Mouse (Mus musculus) left cerebral cortex, postnatal 36 days (tissue): ENCODE data around the gene Slc4a5. TPM values are rescaled to one million over a fixed set of nuclear protein-coding genes. Genes with fewer than 3 reads are reported as not detected.

Experiments
- DNase-seq, 2 experiments: peaks; one replicate each; pipeline ENCODE4 v3.0.0; 2021 to 2022; ENCODE audit warnings: low spot score in 2 of 2, mixed read lengths in 1 of 2
- intact Hi-C: fragments of 180-260 bp; cut with DNase I; formaldehyde crosslinking; loops from one replicate; pipeline ENCODE4 v1.15.1; 2025
- total RNA-seq, 2 experiments: library from RNA; stranded (reverse); gene quantifications; 2 replicates each; pipeline ENCODE4 v1.2.3; 2021

The Slc4a5 gene
- total RNA-seq, 2 experiments from 2014 or later = 0.25 to 0.69 TPM

- peak; percentile 66 to 71 for DNase-seq
- intact Hi-C loops = loop anchor here (2.0 kb wide), 1 partner anchor 50 kb away; no protein-coding TSS in a partner anchor
These were observed 4.5 kb upstream of the Slc4a5 start for GRCm38 (mm10) chr6:83215002-83215666.

- DNase-seq = no peak
- intact Hi-C loops = no loop called here
These were observed 11.9 kb downstream of the Slc4a5 start for GRCm38 (mm10) chr6:83231486-83231885.

- DNase-seq = no peak
- intact Hi-C loops = no loop called here
These were observed 13.7 kb downstream of the Slc4a5 start for GRCm38 (mm10) chr6:83233306-83233705.

- intact Hi-C loops = no loop called here
- no peak for DNase-seq
These were observed 14.7 kb downstream of the Slc4a5 start for GRCm38 (mm10) chr6:83234280-83234741.

DNA sequence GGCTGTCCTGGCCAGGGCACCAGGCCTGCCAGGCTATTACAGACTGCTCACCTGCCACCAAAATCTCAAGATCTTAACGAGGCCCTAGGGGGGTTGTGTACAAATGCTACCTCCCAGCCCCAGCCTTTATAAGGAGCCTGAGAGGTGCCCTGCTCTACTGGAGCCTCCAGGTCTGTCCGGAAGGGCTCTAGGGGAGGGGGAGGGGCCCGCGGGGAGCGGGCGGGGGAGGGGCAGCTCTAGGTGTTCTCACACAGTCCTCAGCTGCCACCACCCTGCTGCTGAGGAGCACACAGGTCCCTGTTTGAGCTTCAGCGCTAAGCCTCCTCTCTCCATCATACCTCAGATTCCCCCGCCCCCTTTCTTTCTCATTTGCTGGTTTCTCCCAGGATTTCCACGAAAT is 17.5 kb downstream of the Slc4a5 start:
- intact Hi-C loops = no loop called here
- DNase-seq = no peak

- DNase-seq = no peak
- intact Hi-C loops = no loop called here
These were observed 24.9 kb downstream of the Slc4a5 start for GRCm38 (mm10) chr6:83244422-83245061.

GRCm38 (mm10) chr6:83245134-83245533 is 25.5 kb downstream of the Slc4a5 start:
- DNase-seq = peak; percentile 34 to 36
- intact Hi-C loops = no loop called here

GRCm38 (mm10) chr6:83245997-83246396 is 26.4 kb downstream of the Slc4a5 start:
- intact Hi-C loops = no loop called here

GRCm38 (mm10) chr6:83246750-83247149 is 27.1 kb downstream of the Slc4a5 start:
- no peak for DNase-seq
- intact Hi-C loops = no loop called here

More at GRCm38 (mm10) chr6:83245997-83246396, 26.4 kb downstream of the Slc4a5 start:
- no peak for DNase-seq

- intact Hi-C loops = no loop called here
- no peak for DNase-seq
These were observed 27.5 kb downstream of the Slc4a5 start for GRCm38 (mm10) chr6:83247153-83247552.

- no peak for DNase-seq
- intact Hi-C loops = no loop called here
These were observed 34.6 kb downstream of the Slc4a5 start for GRCm38 (mm10) chr6:83254242-83254641.

GRCm38 (mm10) chr6:83264516-83264915 is 44.9 kb downstream of the Slc4a5 start:
- intact Hi-C loops = loop anchor here (2.0 to 5.0 kb wide), 2 partner anchors 37 to 50 kb away; no protein-coding TSS in a partner anchor

GRCm38 (mm10) chr6:83265253-83265652 is 45.6 kb downstream of the Slc4a5 start:
- intact Hi-C loops = loop anchor here (2.0 kb wide), 1 partner anchor 50 kb away; no protein-coding TSS in a partner anchor

More at GRCm38 (mm10) chr6:83264516-83264915, 44.9 kb downstream of the Slc4a5 start:
- DNase-seq = no peak

DNA sequence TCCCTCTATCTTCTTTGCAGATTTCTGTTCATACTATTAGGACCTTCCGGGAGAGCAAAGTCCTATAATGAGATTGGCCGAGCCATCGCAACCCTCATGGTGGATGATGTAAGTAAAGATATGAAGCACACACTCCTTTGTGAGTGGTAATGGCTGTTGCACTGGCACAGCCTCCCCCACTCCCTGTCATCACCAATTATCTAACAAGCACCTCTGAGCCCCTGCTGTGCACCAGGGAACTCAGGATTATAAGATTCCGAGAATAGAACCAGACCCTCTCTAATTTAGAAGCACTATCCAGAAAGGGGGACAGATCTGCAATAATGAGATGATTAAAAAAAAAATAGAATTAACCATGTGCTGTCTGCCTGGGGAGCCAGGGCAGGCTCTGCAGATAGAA is 46.0 kb downstream of the Slc4a5 start:
- DNase-seq = no peak
- intact Hi-C loops = loop anchor here (2.0 kb wide), 1 partner anchor 51 kb away; no protein-coding TSS in a partner anchor

More at GRCm38 (mm10) chr6:83265253-83265652, 45.6 kb downstream of the Slc4a5 start:
- no peak for DNase-seq

DNA sequence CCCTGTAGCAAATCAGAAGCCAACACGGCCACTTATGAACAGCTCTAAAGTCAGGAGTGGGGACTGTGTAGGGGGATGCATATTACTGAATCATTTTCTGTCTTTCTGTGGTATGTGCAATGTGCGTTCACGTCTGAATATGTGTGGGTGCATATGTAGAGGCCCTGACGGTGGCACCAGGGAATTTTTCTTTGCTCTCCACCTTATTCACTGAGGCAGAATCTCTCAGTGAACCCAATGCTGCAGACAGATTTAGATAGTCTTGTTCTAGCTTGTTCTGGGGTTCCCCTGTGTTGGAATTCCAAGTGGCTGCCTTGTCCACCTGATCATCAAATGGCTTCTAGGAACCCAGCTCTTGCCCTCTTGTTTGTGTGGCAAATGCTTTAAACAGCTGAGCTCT is 48.0 kb downstream of the Slc4a5 start:
- no peak for DNase-seq
- intact Hi-C loops = no loop called here

GRCm38 (mm10) chr6:83268144-83269010 is 48.7 kb downstream of the Slc4a5 start:
- intact Hi-C loops = no loop called here
- peak; percentile 85 to 86 for DNase-seq

- intact Hi-C loops = no loop called here
- no peak for DNase-seq
These were observed 54.1 kb downstream of the Slc4a5 start for GRCm38 (mm10) chr6:83273733-83274132.

GRCm38 (mm10) chr6:83277151-83277550 is 57.5 kb downstream of the Slc4a5 start:
- intact Hi-C loops = loop anchor here (5.0 kb wide), 1 partner anchor 65 kb away; no protein-coding TSS in a partner anchor
- DNase-seq = no peak

DNA sequence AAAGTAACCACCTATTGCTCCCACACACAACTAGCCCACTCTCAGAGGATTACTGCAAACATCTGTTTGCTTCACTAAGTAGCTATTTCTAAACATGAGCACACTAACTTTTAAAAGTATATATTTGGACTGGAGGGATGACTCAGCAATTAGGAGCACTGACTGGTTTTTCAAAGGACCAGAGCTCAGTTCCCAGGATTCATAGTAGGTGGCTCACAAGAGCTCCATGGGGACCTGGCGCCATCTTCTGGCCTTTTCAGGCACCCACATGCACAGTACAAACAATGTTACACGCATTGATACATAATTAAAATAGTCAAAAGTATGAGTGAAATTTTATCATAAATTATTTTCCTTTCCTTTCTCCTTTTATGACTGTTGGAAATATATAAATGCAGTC is 59.3 kb downstream of the Slc4a5 start:
- intact Hi-C loops = loop anchor here (5.0 kb wide), 1 partner anchor 67 kb away; no protein-coding TSS in a partner anchor

More for the DNA sequence above, 59.3 kb downstream of the Slc4a5 start:
- DNase-seq = no peak
